Mouse (Mus musculus): ENCODE measurements around the gene Hdac4. TPM values are rescaled to one million over a fixed set of nuclear protein-coding genes. Genes with fewer than 3 reads are reported as not detected.

Hdac4 gene
- polyA plus RNA-seq, 1 experiment from 2014 or later: 32.7 TPM

DNA sequence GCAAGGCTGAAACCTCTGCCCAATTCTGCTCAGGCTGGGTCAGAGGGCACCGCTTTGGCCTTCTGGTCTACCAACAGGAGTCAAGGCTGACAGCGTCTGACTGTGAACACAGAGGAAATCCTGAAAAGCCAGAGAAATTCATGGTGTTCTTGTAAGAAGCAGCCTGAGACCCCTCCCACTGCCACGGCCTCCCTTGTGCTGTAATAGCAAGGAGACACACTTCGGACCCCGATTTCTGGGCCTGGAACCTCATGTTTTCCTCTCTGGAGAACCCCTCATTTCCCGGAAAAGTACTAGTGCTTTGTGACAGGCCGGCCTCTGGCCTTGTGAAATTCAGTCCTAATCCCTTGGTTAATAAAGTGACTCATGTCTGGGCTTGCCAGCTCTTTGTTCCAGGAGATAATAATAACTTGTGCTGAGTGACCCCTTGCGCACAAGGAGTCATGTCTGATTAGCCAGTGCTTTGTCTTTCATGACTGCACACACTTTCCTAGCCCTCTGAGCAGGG lies 19.7 kb upstream of the Hdac4 start:
- no peak overlapping the region for H3K9ac ChIP-seq (ENCODE audit: low read length)
- H3K4me1 ChIP-seq (ENCODE audit: control insufficient read depth, insufficient read depth, low read length): peaks cover 11% of the 10 kb centered on the region
- H3K4me3 ChIP-seq (ENCODE audit: low read depth, low read length): no peak overlapping the region
- no peak overlapping the region for H3K4me2 ChIP-seq (ENCODE audit: low read depth)
- H3K36me3 ChIP-seq (ENCODE audit: control insufficient read depth, insufficient read depth, low read length): no peaks in the 10 kb centered on the region
- H3K9me3 ChIP-seq (ENCODE audit: control insufficient read depth, low read length): no peaks in the 10 kb centered on the region
- H3K27me3 ChIP-seq (ENCODE audit: control insufficient read depth, insufficient read depth, low read length): no peaks in the 10 kb centered on the region
- H3K27ac ChIP-seq (ENCODE audit: low read depth, low read length): no peak overlapping the region
- no peak for DNase-seq (ENCODE audit: low spot score)
- no peak for ATAC-seq (ENCODE audit: insufficient read depth, low FRiP score, low TSS enrichment)
- 87% methylated on average over 8 of the region's 8 CpGs for WGBS

DNA sequence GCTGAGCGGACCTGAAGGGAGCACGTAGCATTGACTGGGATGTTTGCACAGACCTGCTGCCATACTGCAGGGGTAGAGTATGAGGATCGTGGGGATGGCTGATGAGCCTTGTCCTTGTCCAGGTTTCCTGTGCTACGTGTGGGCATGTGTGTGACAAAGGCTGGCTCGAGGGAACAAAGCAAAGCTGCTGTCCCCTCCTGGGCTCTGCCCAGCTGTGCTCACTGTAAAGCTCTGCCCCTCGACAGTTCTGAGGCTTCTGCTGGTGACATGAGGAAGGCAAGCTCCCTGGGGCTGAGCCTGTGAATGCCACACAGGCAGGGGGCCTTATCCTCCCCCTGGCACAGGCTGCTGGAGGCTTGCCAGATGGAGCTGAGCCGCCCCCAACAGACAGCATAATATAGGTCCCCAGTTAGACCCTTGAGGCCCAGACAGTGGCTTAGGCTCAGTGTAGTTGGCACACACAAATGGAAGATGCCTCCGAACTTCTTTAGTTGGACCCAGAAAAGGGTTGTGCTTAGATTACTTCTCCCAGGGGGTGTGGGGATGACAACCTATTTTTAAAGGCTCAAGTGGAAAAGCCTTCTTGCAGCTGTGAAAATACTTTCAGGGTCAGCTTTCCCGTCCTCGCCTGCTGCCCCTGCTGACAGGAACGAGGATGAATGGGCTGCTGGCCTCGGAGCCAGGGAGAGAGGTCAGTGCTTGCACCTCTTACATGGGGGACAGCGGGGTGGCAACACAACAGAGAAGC lies 16.7 kb upstream of the Hdac4 start:
- Histone ChIP-seq H3K9me3 (ENCODE audit: control insufficient read depth, low read length) (no peaks in the 10 kb centered on the region), H3K27me3 (ENCODE audit: control insufficient read depth, insufficient read depth, low read length) (no peaks in the 10 kb centered on the region), H3K27ac (ENCODE audit: low read depth, low read length) (no peak overlapping the region), H3K4me3 (ENCODE audit: low read depth, low read length) (no peak overlapping the region), H3K36me3 (ENCODE audit: control insufficient read depth, insufficient read depth, low read length) (no peaks in the 10 kb centered on the region), H3K4me1 (ENCODE audit: control insufficient read depth, insufficient read depth, low read length) (peaks cover 11% of the 10 kb centered on the region), H3K4me2 (ENCODE audit: low read depth) (no peak overlapping the region), H3K9ac (ENCODE audit: low read length) (0 out of 2 replicates have a peak overlapping the region, but pooled peaks have one; percentile 2)
- 22% methylated on average over 13 of the region's 13 CpGs for WGBS
- ATAC-seq (ENCODE audit: insufficient read depth, low FRiP score, low TSS enrichment) (peak; percentile 45; the same call in 1 of the 2 replicates), DNase-seq (ENCODE audit: low spot score) (peak; percentile 41)

GRCm38 (mm10) chr1:92202639-92203352 lies 7.3 kb upstream of the Hdac4 start:
- no peak overlapping the region for H3K9ac ChIP-seq (ENCODE audit: low read length)
- WGBS: 78% methylated on average over 17 of the region's 17 CpGs
- no peak overlapping the region for H3K4me3 ChIP-seq (ENCODE audit: low read depth, low read length)
- H3K4me1 ChIP-seq (ENCODE audit: control insufficient read depth, insufficient read depth, low read length): no peaks in the 10 kb centered on the region
- no peak overlapping the region for H3K27ac ChIP-seq (ENCODE audit: low read depth, low read length)
- ATAC-seq (ENCODE audit: insufficient read depth, low FRiP score, low TSS enrichment) (no peak), DNase-seq (ENCODE audit: low spot score) (no peak)
- H3K4me2 ChIP-seq (ENCODE audit: low read depth): no peak overlapping the region
- no peaks in the 10 kb centered on the region for H3K27me3 ChIP-seq (ENCODE audit: control insufficient read depth, insufficient read depth, low read length)
- no peaks in the 10 kb centered on the region for H3K9me3 ChIP-seq (ENCODE audit: control insufficient read depth, low read length)
- H3K36me3 ChIP-seq (ENCODE audit: control insufficient read depth, insufficient read depth, low read length): no peaks in the 10 kb centered on the region

- Histone ChIP-seq H3K27me3 (ENCODE audit: control insufficient read depth, insufficient read depth, low read length) (no peaks in the 10 kb centered on the region), H3K27ac (ENCODE audit: low read depth, low read length) (no peak overlapping the region), H3K4me2 (ENCODE audit: low read depth) (no peak overlapping the region), H3K4me3 (ENCODE audit: low read depth, low read length) (no peak overlapping the region), H3K9ac (ENCODE audit: low read length) (no peak overlapping the region), H3K36me3 (ENCODE audit: control insufficient read depth, insufficient read depth, low read length) (no peaks in the 10 kb centered on the region), H3K9me3 (ENCODE audit: control insufficient read depth, low read length) (no peaks in the 10 kb centered on the region), H3K4me1 (ENCODE audit: control insufficient read depth, insufficient read depth, low read length) (no peaks in the 10 kb centered on the region)
- ATAC-seq (ENCODE audit: insufficient read depth, low FRiP score, low TSS enrichment): no peak
- DNase-seq (ENCODE audit: low spot score): no peak
- WGBS: 83% methylated on average over 3 of the region's 3 CpGs
These were observed 5.0 kb downstream of the Hdac4 start for GRCm38 (mm10) chr1:92190463-92190862.

DNA sequence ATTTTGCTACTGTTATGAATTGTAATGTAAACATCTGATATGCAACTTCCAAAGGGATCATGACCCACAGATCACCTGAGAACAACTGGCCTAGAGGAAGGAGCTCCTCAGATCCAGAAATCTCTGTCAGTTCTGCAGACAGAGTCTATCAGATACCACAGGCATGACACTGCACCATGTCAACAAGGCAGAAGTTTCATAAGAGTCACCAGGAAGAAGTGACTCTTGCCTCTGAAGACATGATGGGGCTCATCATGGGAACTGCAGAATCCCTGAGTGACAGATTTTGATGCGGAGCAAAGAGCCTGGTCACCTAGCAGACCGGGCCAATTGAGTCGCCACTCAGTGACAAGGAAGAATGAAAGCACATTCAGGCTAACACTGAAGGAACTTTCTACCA lies 8.4 kb downstream of the Hdac4 start:
- ATAC-seq (ENCODE audit: insufficient read depth, low FRiP score, low TSS enrichment) (no peak), DNase-seq (ENCODE audit: low spot score) (no peak)
- H3K9me3 ChIP-seq (ENCODE audit: control insufficient read depth, low read length): no peaks in the 10 kb centered on the region
- WGBS: 91% methylated on average over 3 of the region's 3 CpGs
- no peak overlapping the region for H3K27ac ChIP-seq (ENCODE audit: low read depth, low read length)
- H3K4me2 ChIP-seq (ENCODE audit: low read depth): no peak overlapping the region
- H3K9ac ChIP-seq (ENCODE audit: low read length): no peak overlapping the region
- H3K36me3 ChIP-seq (ENCODE audit: control insufficient read depth, insufficient read depth, low read length): no peaks in the 10 kb centered on the region
- H3K27me3 ChIP-seq (ENCODE audit: control insufficient read depth, insufficient read depth, low read length): no peaks in the 10 kb centered on the region
- no peak overlapping the region for H3K4me3 ChIP-seq (ENCODE audit: low read depth, low read length)
- no peaks in the 10 kb centered on the region for H3K4me1 ChIP-seq (ENCODE audit: control insufficient read depth, insufficient read depth, low read length)

DNA sequence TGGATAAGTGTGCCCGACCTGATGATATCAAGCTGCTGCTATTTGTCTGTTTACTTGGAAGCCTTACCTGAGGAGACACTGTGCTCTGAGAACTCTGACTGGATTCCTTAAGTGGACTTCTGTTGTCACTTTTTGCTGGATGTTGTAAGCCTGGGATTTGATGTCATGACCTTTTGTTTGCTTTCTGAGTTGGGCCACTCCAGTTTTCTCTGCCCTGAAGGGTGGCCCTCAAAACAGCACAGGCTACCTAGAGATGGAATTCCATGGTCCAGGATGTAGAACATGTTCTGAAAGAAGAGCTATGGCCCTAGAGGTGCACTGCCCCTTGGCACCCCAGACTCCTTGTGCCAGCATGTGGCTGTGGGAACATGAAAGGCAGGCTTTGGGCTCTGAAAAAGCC lies 10.9 kb downstream of the Hdac4 start:
- ATAC-seq (ENCODE audit: insufficient read depth, low FRiP score, low TSS enrichment) (no peak), DNase-seq (ENCODE audit: low spot score) (no peak)
- Histone ChIP-seq H3K4me1 (ENCODE audit: control insufficient read depth, insufficient read depth, low read length) (no peaks in the 10 kb centered on the region; the same call in 1 of the 2 replicates), H3K27me3 (ENCODE audit: control insufficient read depth, insufficient read depth, low read length) (no peaks in the 10 kb centered on the region), H3K9ac (ENCODE audit: low read length) (no peak overlapping the region), H3K4me2 (ENCODE audit: low read depth) (no peak overlapping the region), H3K36me3 (ENCODE audit: control insufficient read depth, insufficient read depth, low read length) (no peaks in the 10 kb centered on the region), H3K27ac (ENCODE audit: low read depth, low read length) (no peak overlapping the region), H3K9me3 (ENCODE audit: control insufficient read depth, low read length) (no peaks in the 10 kb centered on the region), H3K4me3 (ENCODE audit: low read depth, low read length) (no peak overlapping the region)
- 94% methylated on average over 1 of the region's 1 CpGs for WGBS

DNA sequence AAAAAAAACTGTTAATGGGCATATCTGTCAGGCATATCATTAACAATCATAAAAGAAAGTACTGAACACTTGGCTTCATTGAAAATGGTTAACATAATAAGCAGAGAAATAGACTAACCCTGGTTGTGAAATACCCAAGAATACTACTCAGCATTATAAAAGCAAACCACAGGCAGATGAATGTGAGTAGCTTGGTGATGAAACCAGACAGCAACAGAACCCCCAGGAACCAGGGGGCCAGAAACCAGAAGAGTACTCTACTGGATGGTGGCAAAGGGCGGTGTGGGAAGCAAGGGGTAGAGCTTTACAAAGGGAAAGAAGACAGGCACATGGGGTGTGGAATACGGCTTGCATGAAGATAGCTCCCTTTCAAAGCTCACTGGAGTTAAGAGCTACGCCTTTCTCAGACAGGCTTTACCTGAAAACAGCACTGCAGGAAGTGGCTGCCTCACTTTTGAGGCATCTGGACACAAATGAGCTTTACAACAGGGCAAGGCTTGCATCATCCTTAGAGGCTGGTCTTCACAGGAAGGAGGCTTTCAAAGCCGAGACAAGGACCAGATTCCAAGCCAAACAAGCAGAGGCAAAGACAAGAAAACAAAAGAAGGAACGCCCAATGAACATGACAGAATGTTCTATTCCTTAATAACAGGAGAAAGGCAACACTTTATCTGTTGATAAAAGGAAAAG lies 12.3 kb downstream of the Hdac4 start:
- no peaks in the 10 kb centered on the region for H3K27me3 ChIP-seq (ENCODE audit: control insufficient read depth, insufficient read depth, low read length)
- H3K4me3 ChIP-seq (ENCODE audit: low read depth, low read length): no peak overlapping the region
- no peak overlapping the region for H3K27ac ChIP-seq (ENCODE audit: low read depth, low read length)
- no peaks in the 10 kb centered on the region for H3K36me3 ChIP-seq (ENCODE audit: control insufficient read depth, insufficient read depth, low read length)
- 75% methylated on average over 5 of the region's 5 CpGs for WGBS
- DNase-seq (ENCODE audit: low spot score): no peak
- no peak overlapping the region for H3K9ac ChIP-seq (ENCODE audit: low read length)
- no peak overlapping the region for H3K4me2 ChIP-seq (ENCODE audit: low read depth)
- ATAC-seq (ENCODE audit: insufficient read depth, low FRiP score, low TSS enrichment): no peak
- peaks cover 5% of the 10 kb centered on the region for H3K4me1 ChIP-seq (ENCODE audit: control insufficient read depth, insufficient read depth, low read length)
- H3K9me3 ChIP-seq (ENCODE audit: control insufficient read depth, low read length): no peaks in the 10 kb centered on the region

DNA sequence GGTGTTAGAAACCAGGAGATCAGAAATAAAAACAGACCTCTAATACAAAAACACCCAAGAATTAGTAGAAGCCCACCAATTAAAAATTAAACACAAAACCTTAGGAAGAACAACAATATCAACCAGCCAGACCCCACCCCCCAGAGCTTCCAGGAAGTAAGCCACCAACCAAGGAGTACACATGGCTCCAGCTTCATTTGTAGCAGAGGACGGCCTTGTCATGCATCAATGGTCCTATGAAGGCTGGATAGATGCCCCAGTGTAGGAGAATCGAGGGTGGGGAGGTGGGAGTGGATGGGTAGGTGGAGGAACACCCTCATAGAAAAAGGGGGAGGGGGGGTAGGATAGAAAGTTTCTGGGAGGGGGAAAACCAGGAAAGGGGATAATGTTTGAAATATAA lies 13.5 kb downstream of the Hdac4 start:
- Histone ChIP-seq H3K27me3 (ENCODE audit: control insufficient read depth, insufficient read depth, low read length) (no peaks in the 10 kb centered on the region), H3K4me1 (ENCODE audit: control insufficient read depth, insufficient read depth, low read length) (peaks cover 16% of the 10 kb centered on the region), H3K36me3 (ENCODE audit: control insufficient read depth, insufficient read depth, low read length) (no peaks in the 10 kb centered on the region), H3K9ac (ENCODE audit: low read length) (no peak overlapping the region), H3K9me3 (ENCODE audit: control insufficient read depth, low read length) (no peaks in the 10 kb centered on the region), H3K4me2 (ENCODE audit: low read depth) (no peak overlapping the region), H3K27ac (ENCODE audit: low read depth, low read length) (no peak overlapping the region), H3K4me3 (ENCODE audit: low read depth, low read length) (no peak overlapping the region)
- WGBS: 77% methylated on average over 2 of the region's 2 CpGs
- DNase-seq (ENCODE audit: low spot score) (no peak), ATAC-seq (ENCODE audit: insufficient read depth, low FRiP score, low TSS enrichment) (no peak)

All from neural tube, embryonic 11.5 days (tissue).